In the genomic region with DNA sequence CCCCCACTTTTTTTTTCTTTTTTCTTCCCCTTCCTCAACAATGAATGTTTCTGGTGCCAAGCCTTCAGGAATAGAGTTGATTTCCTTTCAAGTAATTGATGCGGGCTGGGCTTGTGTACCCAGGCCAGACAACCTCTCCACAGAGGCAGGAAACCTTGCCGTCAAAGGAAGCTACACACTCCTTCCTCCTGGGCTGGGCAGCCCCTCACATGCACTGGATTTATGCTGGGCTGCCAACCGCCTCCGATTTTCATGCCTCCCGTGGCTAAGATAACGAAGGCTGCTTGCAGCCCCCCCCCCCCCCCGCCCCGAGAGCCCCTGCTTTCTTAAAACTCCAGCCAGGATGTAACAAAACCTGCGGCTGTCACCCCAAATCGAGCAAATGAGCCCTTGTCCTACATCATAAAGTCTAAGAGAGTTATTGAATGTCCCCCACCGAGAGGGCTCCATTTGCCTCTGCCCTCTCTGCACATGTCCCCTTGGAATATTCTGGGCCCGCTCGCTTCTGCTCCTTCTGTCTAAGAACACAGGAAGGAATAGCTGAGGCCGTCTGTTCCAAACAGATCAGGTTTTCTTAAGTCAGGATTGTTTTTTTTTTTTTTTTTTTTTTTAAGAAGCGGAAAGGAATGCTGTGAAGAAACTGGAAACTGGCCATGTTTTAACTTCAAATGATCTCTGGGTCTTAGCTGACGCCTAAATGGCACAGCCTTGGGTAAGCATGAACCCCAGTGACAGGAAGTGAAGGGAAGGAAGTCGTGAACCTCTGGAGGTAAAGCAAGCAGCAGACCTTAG, we compare ENCODE assay signal across 9 mouse cellular contexts.
DNase-seq lines count a peak whose midpoint lies in the region; ATAC-seq lines count a peak whose summit lies in the region.
"Had no signal": no experiment of that assay in that cellular context is flagged by ENCODE, and none has a peak within 500 bp of the region (broad histone marks: within the 10 kb centered on the region; RNA-seq: fewer than 3 reads in every experiment).

No protein-coding gene starts in this region.

- DNase-seq in heart, postnatal 25 days (ENCODE audit: low spot score), result no peak
- peak; percentile 74 for DNase-seq in forebrain, embryonic 11.5 days (ENCODE audit: low spot score)
- peak; percentile 26 to 43 for DNase-seq in kidney, postnatal 4 days
- no peak for DNase-seq in gastrocnemius, postnatal 36 days
- no peak for DNase-seq in layer of hippocampus, postnatal 14 days (ENCODE audit: low spot score in 2 of 2)
- DNase-seq in liver, embryonic 11.5 days (ENCODE audit: low spot score), result no peak
- DNase-seq: adrenal gland, adult 8-10 months had no signal

- H3K4me1 ChIP-seq in heart, embryonic 16.5 days (ENCODE audit: control insufficient read depth, insufficient read depth, low read length), result peaks cover 5% of the 10 kb centered on the region; the same call in 1 of the 2 replicates
- H3K4me1 ChIP-seq in forebrain, embryonic 11.5 days (replicated peaks; ENCODE audit: control insufficient read depth, insufficient read depth, low read length), result peaks cover 21% of the 10 kb centered on the region
- H3K4me1 ChIP-seq in liver, embryonic 11.5 days (replicated peaks; ENCODE audit: control insufficient read depth, insufficient read depth, low read length), result no peaks in the 10 kb centered on the region

- intact Hi-C loops in heart, postnatal 25 days (cut with DNase I), result loop anchor here (10.0 kb wide), 1 partner anchor 612 kb away; no protein-coding TSS in a partner anchor
- intact Hi-C loops in gastrocnemius, postnatal 36 days (cut with DNase I), result no loop called here

- no peaks in the 10 kb centered on the region for H3K36me3 ChIP-seq in heart, embryonic 16.5 days (ENCODE audit: control insufficient read depth, insufficient read depth)
- no peaks in the 10 kb centered on the region for H3K36me3 ChIP-seq in forebrain, embryonic 11.5 days (ENCODE audit: control insufficient read depth, insufficient read depth, low read length)
- no peaks in the 10 kb centered on the region for H3K36me3 ChIP-seq in liver, embryonic 11.5 days (ENCODE audit: control insufficient read depth, insufficient read depth, low read length)

- H3K9me3 ChIP-seq in heart, embryonic 16.5 days (replicated peaks; ENCODE audit: control insufficient read depth, low read length), result no peaks in the 10 kb centered on the region
- no peaks in the 10 kb centered on the region for H3K9me3 ChIP-seq in forebrain, embryonic 11.5 days (ENCODE audit: control insufficient read depth, low read length)
- no peaks in the 10 kb centered on the region for H3K9me3 ChIP-seq in liver, embryonic 11.5 days (ENCODE audit: control insufficient read depth, low read length)

- H3K27me3 ChIP-seq in heart, embryonic 16.5 days (ENCODE audit: control insufficient read depth, insufficient read depth, low read length), result no peaks in the 10 kb centered on the region; the same call in 1 of the 2 replicates
- H3K27me3 ChIP-seq in forebrain, embryonic 11.5 days (ENCODE audit: control insufficient read depth, insufficient read depth, low read length), result peaks cover 56% of the 10 kb centered on the region
- no peaks in the 10 kb centered on the region; the same call in 1 of the 2 replicates for H3K27me3 ChIP-seq in liver, embryonic 11.5 days (replicated peaks; ENCODE audit: control insufficient read depth, insufficient read depth, low read length)

- no peak overlapping the region for H3K4me3 ChIP-seq in heart, embryonic 16.5 days (ENCODE audit: low read length)
- H3K4me3 ChIP-seq in forebrain, embryonic 11.5 days (ENCODE audit: low read depth, low read length), result no peak overlapping the region
- no peak overlapping the region for H3K4me3 ChIP-seq in liver, embryonic 11.5 days (ENCODE audit: low read depth, low read length)

- H3K4me2 ChIP-seq in heart, embryonic 16.5 days (ENCODE audit: low read depth, low read length), result peak overlapping the region; percentile 29
- no peak overlapping the region for H3K4me2 ChIP-seq in forebrain, embryonic 11.5 days (ENCODE audit: low read depth, low read length, severe bottlenecking)
- no peak overlapping the region for H3K4me2 ChIP-seq in liver, embryonic 11.5 days

- H3K27ac ChIP-seq in heart, embryonic 16.5 days (ENCODE audit: low read length), result peak overlapping the region; percentile 30
- no peak overlapping the region for H3K27ac ChIP-seq in forebrain, embryonic 11.5 days (ENCODE audit: low read depth, low read length)
- H3K27ac ChIP-seq in liver, embryonic 11.5 days (ENCODE audit: low read depth, low read length), result no peak overlapping the region

- ATAC-seq in heart, embryonic 16.5 days (replicated peaks; ENCODE audit: extremely low read depth, insufficient read depth, low FRiP score), result peak; percentile 55; the same call in 1 of the 2 replicates
- ATAC-seq in common myeloid progenitor, adult 5-6 weeks (replicated peaks; ENCODE audit: low read depth, poor library complexity, severe bottlenecking), result peak; percentile 79
- ATAC-seq in forebrain, embryonic 11.5 days (replicated peaks; ENCODE audit: low FRiP score), result peak; percentile 65; the same call in 1 of the 2 replicates
- ATAC-seq in liver, embryonic 11.5 days (replicated peaks; ENCODE audit: low FRiP score), result no peak

- H3K9ac ChIP-seq in heart, embryonic 16.5 days (ENCODE audit: low read length), result no peak overlapping the region
- H3K9ac ChIP-seq in forebrain, embryonic 11.5 days (ENCODE audit: low read length), result no peak overlapping the region
- no peak overlapping the region for H3K9ac ChIP-seq in liver, embryonic 11.5 days (ENCODE audit: low read depth, low read length)

- WGBS in heart, embryonic 16.5 days, result 28% methylated on average over 16 of the region's 17 CpGs
- WGBS in forebrain, embryonic 11.5 days, result 7% methylated on average over 17 of the region's 17 CpGs
- 24% methylated on average over 17 of the region's 17 CpGs for WGBS in liver, embryonic 11.5 days

Comparison
In these comparisons a context has a peak if more than half of its experiments do, and no peak if none do; other contexts are left out.
1. DNase-seq: peak in forebrain, embryonic 11.5 days (single experiment) and kidney, postnatal 4 days (2 of 2); none in heart, postnatal 25 days (single experiment), gastrocnemius, postnatal 36 days (0 of 2), layer of hippocampus, postnatal 14 days (0 of 2) and liver, embryonic 11.5 days (single experiment).